Mouse (Mus musculus) liver, embryonic 15.5 days (tissue): ENCODE data around the gene Asxl2. TPM values are rescaled to one million over a fixed set of nuclear protein-coding genes. Genes with fewer than 3 reads are reported as not detected.
"Not testable (repeated sequence)": the region's sequence is repeated elsewhere in the genome, so short reads cannot be mapped to it uniquely, and the experiment has no call there.

Experiments used
- ATAC-seq: fragments of 200-750 bp; cut with Nextera tagmentation; 2 replicates; pipeline ENCODE4 v1.8.0; 2017; ENCODE audit warnings: moderate number of reproducible peaks, mild to moderate bottlenecking, moderate library complexity; ENCODE audit not compliant: insufficient read depth
- H3K27ac ChIP-seq: fragments of 300-500 bp; sonication (generic); replicated peaks from 2 replicates; pipeline ENCODE4 v1.5.1; 2015; ENCODE audit warnings: mild to moderate bottlenecking, inconsistent platforms
- H3K27me3 ChIP-seq: fragments of 300-500 bp; sonication (generic); 2 replicates; pipeline ENCODE4 v1.6.1; 2015; ENCODE audit warnings: mild to moderate bottlenecking, inconsistent platforms
- H3K36me3 ChIP-seq: fragments of 300-500 bp; sonication (generic); replicated peaks from 2 replicates; pipeline ENCODE4 v1.6.1; 2015; ENCODE audit warnings: moderate library complexity, mild to moderate bottlenecking, inconsistent platforms
- H3K4me1 ChIP-seq: fragments of 300-500 bp; sonication (generic); replicated peaks from 2 replicates; pipeline ENCODE4 v1.6.1; 2015; ENCODE audit warnings: inconsistent platforms
- H3K4me2 ChIP-seq: fragments of 300-500 bp; sonication (generic); 2 replicates; pipeline ENCODE4 v1.6.1; 2015; ENCODE audit warnings: moderate library complexity, mild to moderate bottlenecking, inconsistent platforms
- H3K4me3 ChIP-seq: fragments of 300-500 bp; sonication (generic); replicated peaks from 2 replicates; pipeline ENCODE4 v1.5.1; 2015; ENCODE audit warnings: mild to moderate bottlenecking, inconsistent platforms
- H3K9ac ChIP-seq: fragments of 300-500 bp; sonication (generic); 2 replicates; pipeline ENCODE4 v1.6.1; 2015; ENCODE audit warnings: moderate library complexity, mild to moderate bottlenecking, inconsistent platforms
- H3K9me3 ChIP-seq: fragments of 300-500 bp; sonication (generic); replicated peaks from 2 replicates; pipeline ENCODE4 v1.6.1; 2016; ENCODE audit warnings: inconsistent platforms
- WGBS: fragments of 180-500 bp; shearing (Covaris S2); methylation state at CpG from one replicate; pipeline ENCODE4 v1.1.7; 2015; ENCODE audit warnings: mixed read lengths; ENCODE audit not compliant: insufficient replicate concordance; 5-methylcytosine and 5-hydroxymethylcytosine counted together
- polyA plus RNA-seq: library from polyadenylated mRNA; unstranded; fragments of >200 nt; fragmentation: Nextera tagmentation; extraction: Ambion mirVana; gene quantifications from 2 replicates; pipeline ENCODE4 v1.2.1, GENCODE M21; 2015

The Asxl2 gene
- polyA plus RNA-seq, 1 experiment from 2014 or later = 9.5 TPM

GRCm38 (mm10) chr12:3499662-3500061, 73.0 kb downstream of the Asxl2 start:
- Histone ChIP-seq H3K27me3 (no peaks in the 10 kb centered on the region), H3K4me2 (no peak overlapping the region), H3K9me3 (no peaks in the 10 kb centered on the region), H3K4me1 (no peaks in the 10 kb centered on the region), H3K27ac (no peak overlapping the region), H3K9ac (no peak overlapping the region), H3K4me3 (no peak overlapping the region), H3K36me3 (peaks cover 74% of the 10 kb centered on the region)
- WGBS = 80% methylated on average over 4 of the region's 4 CpGs
- ATAC-seq = no peak

- Histone ChIP-seq H3K27ac (no peak overlapping the region), H3K9ac (no peak overlapping the region), H3K36me3 (peaks cover 72% of the 10 kb centered on the region), H3K4me2 (no peak overlapping the region), H3K4me1 (no peaks in the 10 kb centered on the region), H3K27me3 (no peaks in the 10 kb centered on the region), H3K9me3 (no peaks in the 10 kb centered on the region), H3K4me3 (no peak overlapping the region)
- 86% methylated on average over 6 of the region's 6 CpGs for WGBS
- ATAC-seq = no peak
Measured at GRCm38 (mm10) chr12:3500071-3500470, 73.4 kb downstream of the Asxl2 start.

- Histone ChIP-seq H3K4me2 (no peak overlapping the region), H3K4me3 (no peak overlapping the region), H3K36me3 (no peaks in the 10 kb centered on the region), H3K9me3 (no peaks in the 10 kb centered on the region), H3K4me1 (no peaks in the 10 kb centered on the region), H3K27ac (no peak overlapping the region), H3K9ac (no peak overlapping the region), H3K27me3 (no peaks in the 10 kb centered on the region)
- WGBS = 75% methylated on average over 4 of the region's 4 CpGs
- ATAC-seq = no peak
Measured at GRCm38 (mm10) chr12:3518665-3519297, 92.1 kb downstream of the Asxl2 start.

DNA sequence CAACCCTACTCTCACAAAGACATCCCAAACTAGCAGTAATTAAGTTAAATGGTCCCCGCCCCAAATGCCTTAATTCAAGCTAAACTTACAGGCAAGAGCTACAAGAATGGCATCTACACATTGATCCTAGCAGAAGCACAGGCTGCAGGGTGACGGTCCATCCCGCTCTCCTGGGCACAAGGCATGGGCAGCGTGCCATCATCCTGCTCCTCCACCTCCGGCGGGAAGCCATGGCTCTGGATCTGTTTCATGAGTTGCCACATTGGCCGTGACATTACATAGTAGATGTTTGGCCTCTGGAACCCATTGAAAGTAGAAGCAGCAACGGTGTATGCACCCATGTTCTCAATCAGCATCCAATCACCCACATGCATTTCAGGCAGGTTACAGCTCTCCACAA, 95.1 kb downstream of the Asxl2 start:
- 81% methylated on average over 8 of the region's 8 CpGs for WGBS
- not testable (repeated sequence) for H3K27me3 ChIP-seq, H3K27ac ChIP-seq, H3K36me3 ChIP-seq, H3K9ac ChIP-seq, H3K4me2 ChIP-seq, H3K9me3 ChIP-seq, H3K4me3 ChIP-seq, H3K4me1 ChIP-seq, ATAC-seq

DNA sequence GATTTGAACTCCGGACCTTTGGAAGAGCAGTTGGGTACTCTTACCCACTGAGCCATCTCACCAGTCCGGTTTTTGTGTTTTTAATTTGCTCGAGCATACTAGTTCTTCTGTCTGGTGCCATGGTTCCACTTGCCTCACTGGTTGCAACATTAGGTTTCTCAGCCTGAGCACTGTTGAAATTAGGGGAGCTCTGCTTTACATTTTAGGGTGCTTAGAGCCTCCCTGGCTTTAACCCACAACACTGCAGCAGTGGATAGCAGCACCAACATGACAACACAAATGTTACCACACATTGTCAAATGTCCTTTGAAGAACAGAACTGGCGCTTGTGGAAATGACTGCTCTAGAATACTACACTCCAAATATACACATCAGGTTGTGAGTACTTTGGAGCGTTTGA, 98.9 kb downstream of the Asxl2 start:
- Histone ChIP-seq H3K4me1 (no peaks in the 10 kb centered on the region), H3K4me3 (no peak overlapping the region), H3K36me3 (no peaks in the 10 kb centered on the region), H3K27me3 (no peaks in the 10 kb centered on the region), H3K4me2 (no peak overlapping the region), H3K9ac (no peak overlapping the region), H3K27ac (no peak overlapping the region), H3K9me3 (no peaks in the 10 kb centered on the region)
- ATAC-seq = no peak
- 68% methylated on average over 5 of the region's 5 CpGs for WGBS

GRCm38 (mm10) chr12:3535446-3535845, 108.8 kb downstream of the Asxl2 start:
- H3K4me2 ChIP-seq, H3K27me3 ChIP-seq, H3K27ac ChIP-seq, H3K9ac ChIP-seq, H3K4me1 ChIP-seq, ATAC-seq, H3K36me3 ChIP-seq, H3K9me3 ChIP-seq, H3K4me3 ChIP-seq: not testable (repeated sequence)
- 76% methylated on average over 1 of the region's 1 CpGs for WGBS

- H3K27ac ChIP-seq = no peak overlapping the region
- no peak for ATAC-seq
- no peaks in the 10 kb centered on the region for H3K36me3 ChIP-seq
- 43% methylated on average over 3 of the region's 3 CpGs for WGBS
- H3K4me2 ChIP-seq = no peak overlapping the region
- no peaks in the 10 kb centered on the region for H3K27me3 ChIP-seq
- H3K4me3 ChIP-seq = no peak overlapping the region
- no peak overlapping the region for H3K9ac ChIP-seq
- H3K4me1 ChIP-seq = no peaks in the 10 kb centered on the region
- no peaks in the 10 kb centered on the region for H3K9me3 ChIP-seq
Measured at GRCm38 (mm10) chr12:3537616-3538015, 111.0 kb downstream of the Asxl2 start.

DNA sequence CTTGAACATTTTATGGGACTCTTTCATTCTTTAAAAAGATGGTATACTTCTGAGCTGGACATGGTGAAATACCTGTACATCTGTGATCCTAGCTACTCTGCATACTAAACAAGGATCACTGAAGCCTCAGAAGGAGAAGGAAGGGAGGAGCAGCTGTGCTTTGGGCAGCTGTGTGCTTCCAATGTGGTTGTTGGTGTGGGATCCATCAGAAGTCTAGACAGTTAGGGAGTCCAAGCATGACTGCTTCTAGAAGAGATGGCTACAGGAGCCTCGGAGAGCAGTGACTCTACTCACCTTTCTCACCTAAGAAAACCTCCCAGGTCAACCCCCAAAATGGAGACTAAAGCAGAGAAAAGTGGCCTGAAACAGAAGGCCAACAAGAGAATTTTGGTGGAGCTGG, 111.4 kb downstream of the Asxl2 start:
- Histone ChIP-seq H3K9me3 (no peaks in the 10 kb centered on the region), H3K4me1 (no peaks in the 10 kb centered on the region), H3K4me3 (no peak overlapping the region), H3K4me2 (no peak overlapping the region), H3K36me3 (no peaks in the 10 kb centered on the region), H3K27me3 (no peaks in the 10 kb centered on the region), H3K9ac (no peak overlapping the region), H3K27ac (no peak overlapping the region)
- WGBS = 42% methylated on average over 1 of the region's 1 CpGs
- ATAC-seq = no peak

DNA sequence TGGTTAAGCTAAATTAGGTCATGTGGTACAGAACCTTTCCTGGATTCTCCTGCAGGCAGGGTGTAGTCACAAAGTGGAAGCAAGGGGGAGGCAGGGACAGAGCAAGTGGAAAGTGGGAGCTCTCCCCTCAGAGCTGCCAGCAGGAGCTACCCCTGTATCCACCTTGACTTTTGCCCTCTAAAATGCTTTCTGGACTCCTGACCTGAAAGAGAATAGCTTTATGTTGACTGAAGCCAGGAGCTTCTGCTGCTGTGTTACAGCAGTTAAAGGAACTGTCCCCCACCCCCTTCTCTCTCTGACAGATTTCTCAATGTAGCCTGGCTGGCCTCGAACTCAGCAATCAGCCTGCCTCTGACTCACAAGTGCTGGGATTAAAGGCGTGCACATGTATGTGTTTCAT, 112.9 kb downstream of the Asxl2 start:
- Histone ChIP-seq H3K27ac (peak overlapping the region; percentile 38; the same call in 1 of the 2 replicates), H3K4me1 (no peaks in the 10 kb centered on the region), H3K9me3 (no peaks in the 10 kb centered on the region), H3K27me3 (no peaks in the 10 kb centered on the region), H3K36me3 (no peaks in the 10 kb centered on the region), H3K4me2 (no peak overlapping the region), H3K4me3 (no peak overlapping the region), H3K9ac (no peak overlapping the region)
- ATAC-seq = peak; percentile 60
- WGBS = 51% methylated on average over 2 of the region's 2 CpGs

DNA sequence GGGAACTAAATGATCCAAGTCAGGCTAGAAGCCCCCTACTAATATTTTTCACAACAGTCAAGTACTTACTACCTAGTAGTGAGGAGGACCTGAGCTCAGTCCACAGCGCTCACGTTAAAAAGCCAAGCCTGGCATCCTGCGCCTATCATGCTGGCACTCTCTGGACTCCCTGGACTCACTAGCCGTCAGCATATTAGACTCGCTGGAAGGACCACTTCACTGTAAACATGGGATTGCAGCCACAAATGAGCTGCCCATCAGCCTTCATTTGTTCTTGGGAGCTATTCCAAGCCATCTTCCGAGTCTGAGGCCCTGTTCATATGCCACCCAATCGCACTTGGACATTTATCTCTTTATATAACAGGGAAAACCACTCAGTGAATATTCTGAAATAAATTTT, 114.2 kb downstream of the Asxl2 start:
- Histone ChIP-seq H3K4me2 (no peak overlapping the region), H3K36me3 (no peaks in the 10 kb centered on the region), H3K9ac (no peak overlapping the region), H3K9me3 (no peaks in the 10 kb centered on the region), H3K4me3 (no peak overlapping the region), H3K27ac (no peak overlapping the region), H3K27me3 (no peaks in the 10 kb centered on the region), H3K4me1 (no peaks in the 10 kb centered on the region)
- 78% methylated on average over 7 of the region's 7 CpGs for WGBS
- ATAC-seq = no peak

GRCm38 (mm10) chr12:3545451-3545850, 118.8 kb downstream of the Asxl2 start:
- H3K36me3 ChIP-seq = no peaks in the 10 kb centered on the region
- H3K4me2 ChIP-seq = no peak overlapping the region
- H3K4me1 ChIP-seq = peaks cover 3% of the 10 kb centered on the region
- H3K9ac ChIP-seq = no peak overlapping the region
- H3K9me3 ChIP-seq = no peaks in the 10 kb centered on the region
- no peak overlapping the region for H3K4me3 ChIP-seq
- no peaks in the 10 kb centered on the region for H3K27me3 ChIP-seq
- ATAC-seq = no peak
- 26% methylated on average over 3 of the region's 3 CpGs for WGBS
- no peak overlapping the region for H3K27ac ChIP-seq

DNA sequence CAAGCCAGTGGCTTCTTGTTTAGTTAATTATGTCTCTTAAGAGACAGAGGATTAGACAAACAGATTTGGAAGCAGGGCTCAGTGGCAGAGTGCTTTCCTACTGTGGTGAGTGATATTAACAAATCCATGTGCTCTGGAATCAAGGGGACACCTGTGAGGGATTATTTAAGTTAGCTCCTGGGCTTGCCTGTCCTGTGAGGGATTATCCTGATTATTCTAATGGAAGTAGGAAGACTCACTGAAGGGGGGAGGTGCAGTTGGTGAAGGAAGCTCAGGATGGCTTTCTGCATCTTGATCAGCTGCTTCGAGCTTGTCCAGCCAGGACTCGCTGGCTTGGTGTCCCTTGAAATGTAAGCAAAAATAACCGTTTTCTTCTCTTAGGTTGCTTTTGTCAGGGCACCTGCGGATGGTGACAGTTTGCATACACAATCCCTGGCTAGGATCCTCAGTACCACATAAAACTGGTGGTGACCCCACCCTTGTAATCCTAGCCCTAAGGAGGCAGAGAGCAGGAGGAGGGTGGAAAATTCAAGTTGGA, 119.5 kb downstream of the Asxl2 start:
- Histone ChIP-seq H3K4me3 (no peak overlapping the region), H3K27ac (no peak overlapping the region), H3K4me1 (peaks cover 5% of the 10 kb centered on the region), H3K9ac (no peak overlapping the region), H3K4me2 (no peak overlapping the region), H3K9me3 (no peaks in the 10 kb centered on the region), H3K36me3 (no peaks in the 10 kb centered on the region), H3K27me3 (no peaks in the 10 kb centered on the region)
- 64% methylated on average over 4 of the region's 4 CpGs for WGBS
- no peak for ATAC-seq
